Mouse (Mus musculus): ENCODE measurements around the gene Xpa. TPM values are rescaled to one million over a fixed set of nuclear protein-coding genes. Genes with fewer than 3 reads are reported as not detected.
"Not testable (repeated sequence)": the region's sequence is repeated elsewhere in the genome, so short reads cannot be mapped to it uniquely, and the experiment has no call there.

Xpa gene
- polyA plus RNA-seq, 1 experiment = 42.2 TPM

DNA sequence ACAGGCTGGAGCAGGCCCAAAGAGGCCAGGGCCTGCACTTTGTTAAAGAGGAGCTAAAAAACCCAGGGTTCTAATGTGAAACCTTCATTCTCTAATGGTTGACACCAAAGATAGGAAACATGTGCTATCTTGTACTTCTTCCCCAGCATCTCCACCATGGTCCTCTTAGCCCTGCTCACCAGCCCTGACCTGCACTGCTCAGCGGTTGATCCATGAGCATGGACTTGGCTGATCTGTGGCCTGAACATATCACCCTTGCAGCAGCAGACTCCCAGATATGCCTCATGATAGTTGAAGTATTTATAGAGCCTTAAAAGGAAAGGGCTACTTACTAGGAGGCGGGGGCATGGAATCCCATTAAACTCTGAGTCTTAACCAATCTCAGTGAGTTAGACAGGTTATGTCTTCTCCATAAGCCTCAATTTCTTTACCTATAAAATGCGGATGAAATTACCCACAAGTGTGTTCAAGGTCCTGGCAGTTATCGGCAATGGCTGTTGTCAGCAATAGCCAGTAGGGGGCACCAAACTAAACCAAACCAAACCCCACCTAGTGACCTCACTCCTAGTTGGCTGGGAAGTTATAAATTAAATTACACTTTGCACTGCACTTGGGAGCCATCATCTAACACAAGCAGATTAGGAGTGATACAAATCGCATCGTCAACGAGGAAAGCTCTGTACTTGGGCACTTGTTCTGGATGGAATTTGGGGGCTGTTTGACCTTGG lies 5.9 kb upstream of the Xpa start:
- Histone ChIP-seq H3K4me3 (ENCODE audit: low read depth, low read length) (no peak overlapping the region), H3K36me3 (ENCODE audit: control insufficient read depth, insufficient read depth, low read length) (no peaks in the 10 kb centered on the region), H3K4me1 (ENCODE audit: control insufficient read depth, insufficient read depth, insufficient read length, low read length) (peaks cover 3% of the 10 kb centered on the region; the same call in 1 of the 2 replicates), H3K27me3 (ENCODE audit: control insufficient read depth, insufficient read depth, low read length) (peaks cover 10% of the 10 kb centered on the region), H3K27ac (ENCODE audit: insufficient read depth, low read depth, low read length) (no peak overlapping the region)
- 5% methylated on average over 7 of the region's 7 CpGs for WGBS
- TF ChIP-seq CTCF (IDR thresholded peaks at IDR 0.05; ENCODE audit: extremely low read depth, insufficient read length, insufficient replicate concordance, low read depth, low read length) = peak; percentile 56; the same call in 1 of the 2 replicates
- TF ChIP-seq POLR2A (IDR thresholded peaks at IDR 0.05; ENCODE audit: low read depth, low read length) = no peak

DNA sequence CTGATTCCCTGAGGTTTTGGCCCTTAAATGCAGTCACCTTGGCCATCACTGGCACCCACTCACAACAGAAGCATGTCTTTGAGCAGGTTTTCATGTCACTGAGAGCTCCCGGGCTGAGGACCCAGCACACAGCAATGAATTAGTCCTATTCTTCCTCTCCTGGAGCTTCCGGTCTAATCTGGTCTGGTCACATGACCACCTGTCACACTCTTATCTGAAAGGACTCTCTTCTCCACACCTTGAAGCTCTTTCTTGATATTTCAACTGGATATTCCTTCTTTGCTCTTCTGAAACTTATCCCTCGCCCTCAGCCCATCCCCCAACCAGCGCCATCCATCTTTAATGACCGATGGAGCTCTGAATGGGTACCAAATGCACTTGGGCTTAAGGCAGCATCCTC lies 2.0 kb upstream of the Xpa start:
- H3K4me1 ChIP-seq (ENCODE audit: control insufficient read depth, insufficient read depth, insufficient read length, low read length) = peaks cover 13% of the 10 kb centered on the region; the same call in 1 of the 2 replicates
- H3K4me3 ChIP-seq (ENCODE audit: low read depth, low read length) = no peak overlapping the region
- H3K27me3 ChIP-seq (ENCODE audit: control insufficient read depth, insufficient read depth, low read length) = peaks cover 6% of the 10 kb centered on the region
- TF ChIP-seq POLR2A (IDR thresholded peaks at IDR 0.05; ENCODE audit: low read depth, low read length) = no peak
- no peak for TF ChIP-seq CTCF (IDR thresholded peaks at IDR 0.05; ENCODE audit: extremely low read depth, insufficient read length, insufficient replicate concordance, low read depth, low read length)
- WGBS = 54% methylated on average over 5 of the region's 5 CpGs
- no peaks in the 10 kb centered on the region for H3K36me3 ChIP-seq (ENCODE audit: control insufficient read depth, insufficient read depth, low read length)
- no peak overlapping the region for H3K27ac ChIP-seq (ENCODE audit: insufficient read depth, low read depth, low read length)

DNA sequence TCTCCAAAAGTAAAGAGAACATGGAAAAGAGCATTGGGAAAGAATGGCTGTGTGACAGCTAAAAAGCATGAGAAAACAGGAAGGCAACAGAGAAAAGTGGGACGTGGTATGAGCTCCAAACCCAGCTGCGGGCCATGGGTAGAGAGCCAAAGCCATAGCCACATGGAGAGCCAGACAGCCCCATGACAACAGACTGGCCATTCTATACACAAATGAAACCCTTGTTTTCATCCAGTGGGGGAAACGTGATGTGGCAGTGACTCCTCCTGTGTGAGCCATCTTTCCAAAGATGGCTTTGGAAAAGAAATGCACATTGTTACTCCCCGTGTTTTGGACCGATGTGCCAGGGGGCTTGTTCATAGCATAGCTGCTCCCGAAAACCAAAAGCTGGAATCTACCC lies 402 bp upstream of the Xpa start:
- WGBS = 37% methylated on average over 6 of the region's 6 CpGs
- H3K4me1 ChIP-seq (ENCODE audit: control insufficient read depth, insufficient read depth, insufficient read length, low read length) = peaks cover 9% of the 10 kb centered on the region; the same call in 1 of the 2 replicates
- H3K27me3 ChIP-seq (ENCODE audit: control insufficient read depth, insufficient read depth, low read length) = no peaks in the 10 kb centered on the region
- no peaks in the 10 kb centered on the region for H3K36me3 ChIP-seq (ENCODE audit: control insufficient read depth, insufficient read depth, low read length)
- peak overlapping the region; percentile 48 for H3K27ac ChIP-seq (ENCODE audit: insufficient read depth, low read depth, low read length)
- TF ChIP-seq POLR2A (IDR thresholded peaks at IDR 0.05; ENCODE audit: low read depth, low read length) = no peak
- no peak for TF ChIP-seq CTCF (IDR thresholded peaks at IDR 0.05; ENCODE audit: extremely low read depth, insufficient read length, insufficient replicate concordance, low read depth, low read length)
- peak overlapping the region; percentile 72 for H3K4me3 ChIP-seq (ENCODE audit: low read depth, low read length)

DNA sequence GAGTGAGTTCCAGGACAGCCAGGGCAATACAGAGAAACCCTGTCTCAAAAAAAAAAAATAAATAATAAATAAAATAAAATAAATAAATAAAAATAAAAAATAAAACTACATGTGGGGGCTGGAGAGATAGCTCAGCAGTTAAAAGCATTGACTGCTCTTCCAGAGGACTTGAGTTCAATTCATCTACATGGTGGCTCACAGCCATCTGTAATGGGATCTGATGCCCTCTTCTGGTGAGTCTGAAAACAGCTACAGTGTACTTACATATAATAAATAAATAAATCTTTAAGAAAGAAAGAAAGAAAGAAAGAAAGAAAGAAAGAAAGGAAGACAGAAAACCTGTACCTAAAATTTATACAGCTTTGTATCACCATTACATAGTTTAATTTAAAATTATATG lies 4.1 kb downstream of the Xpa start:
- not testable (repeated sequence) for H3K4me3 ChIP-seq (ENCODE audit: low read depth, low read length); H3K4me1 ChIP-seq (ENCODE audit: control insufficient read depth, insufficient read depth, insufficient read length, low read length); H3K36me3 ChIP-seq (ENCODE audit: control insufficient read depth, insufficient read depth, low read length); H3K27ac ChIP-seq (ENCODE audit: insufficient read depth, low read depth, low read length); H3K27me3 ChIP-seq (ENCODE audit: control insufficient read depth, insufficient read depth, low read length)

DNA sequence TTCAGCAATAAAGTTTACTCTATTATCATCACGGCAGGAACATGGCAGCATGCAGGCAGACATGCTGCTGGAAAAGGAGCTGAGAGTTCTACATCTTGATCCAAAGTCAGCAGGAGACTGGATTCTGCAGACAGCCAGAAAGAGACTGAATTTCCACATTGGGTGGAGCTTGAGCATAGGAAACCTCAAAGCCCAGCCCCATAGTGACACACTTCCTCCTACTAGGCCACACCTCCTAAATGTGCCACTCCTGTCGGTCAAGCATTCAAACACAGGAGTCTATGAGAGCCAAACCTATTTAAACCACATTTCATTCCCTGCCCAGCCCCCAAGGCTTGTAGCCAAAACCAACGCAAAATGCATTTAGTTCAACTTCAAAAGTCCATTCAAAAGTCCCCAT lies 9.6 kb downstream of the Xpa start:
- no peaks in the 10 kb centered on the region for H3K27me3 ChIP-seq (ENCODE audit: control insufficient read depth, insufficient read depth, low read length)
- H3K4me3 ChIP-seq (ENCODE audit: low read depth, low read length) = no peak overlapping the region
- no peaks in the 10 kb centered on the region for H3K4me1 ChIP-seq (ENCODE audit: control insufficient read depth, insufficient read depth, insufficient read length, low read length)
- WGBS = 75% methylated on average over 3 of the region's 3 CpGs
- no peak for TF ChIP-seq POLR2A (IDR thresholded peaks at IDR 0.05; ENCODE audit: low read depth, low read length)
- TF ChIP-seq CTCF (IDR thresholded peaks at IDR 0.05; ENCODE audit: extremely low read depth, insufficient read length, insufficient replicate concordance, low read depth, low read length) = no peak
- H3K36me3 ChIP-seq (ENCODE audit: control insufficient read depth, insufficient read depth, low read length) = peaks cover 44% of the 10 kb centered on the region
- no peak overlapping the region for H3K27ac ChIP-seq (ENCODE audit: insufficient read depth, low read depth, low read length)

DNA sequence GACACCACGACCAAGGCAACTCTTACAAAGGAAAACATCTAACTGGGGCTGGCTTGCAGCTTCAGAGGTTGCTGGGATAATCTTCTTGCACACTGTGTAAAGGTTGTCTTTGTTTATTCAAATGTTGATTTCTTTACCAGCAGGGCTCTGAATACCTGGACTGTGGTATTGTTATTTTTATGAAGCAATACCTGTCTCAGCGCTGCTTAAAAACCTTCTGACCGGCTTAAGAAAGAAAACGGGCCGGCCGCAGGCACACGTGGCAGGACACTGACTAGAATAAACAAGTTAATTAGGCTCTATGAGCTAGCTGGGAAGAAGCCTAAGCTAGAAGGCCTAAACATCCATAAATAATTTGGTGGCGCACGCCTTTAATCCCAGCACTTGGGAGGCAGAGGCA lies 10.2 kb downstream of the Xpa start:
- WGBS = 84% methylated on average over 9 of the region's 9 CpGs
- Histone ChIP-seq H3K27me3 (ENCODE audit: control insufficient read depth, insufficient read depth, low read length) (no peaks in the 10 kb centered on the region), H3K36me3 (ENCODE audit: control insufficient read depth, insufficient read depth, low read length) (peaks cover 48% of the 10 kb centered on the region), H3K27ac (ENCODE audit: insufficient read depth, low read depth, low read length) (no peak overlapping the region), H3K4me3 (ENCODE audit: low read depth, low read length) (no peak overlapping the region), H3K4me1 (ENCODE audit: control insufficient read depth, insufficient read depth, insufficient read length, low read length) (no peaks in the 10 kb centered on the region)
- TF ChIP-seq POLR2A (IDR thresholded peaks at IDR 0.05; ENCODE audit: low read depth, low read length) (no peak), CTCF (IDR thresholded peaks at IDR 0.05; ENCODE audit: extremely low read depth, insufficient read length, insufficient replicate concordance, low read depth, low read length) (no peak)

DNA sequence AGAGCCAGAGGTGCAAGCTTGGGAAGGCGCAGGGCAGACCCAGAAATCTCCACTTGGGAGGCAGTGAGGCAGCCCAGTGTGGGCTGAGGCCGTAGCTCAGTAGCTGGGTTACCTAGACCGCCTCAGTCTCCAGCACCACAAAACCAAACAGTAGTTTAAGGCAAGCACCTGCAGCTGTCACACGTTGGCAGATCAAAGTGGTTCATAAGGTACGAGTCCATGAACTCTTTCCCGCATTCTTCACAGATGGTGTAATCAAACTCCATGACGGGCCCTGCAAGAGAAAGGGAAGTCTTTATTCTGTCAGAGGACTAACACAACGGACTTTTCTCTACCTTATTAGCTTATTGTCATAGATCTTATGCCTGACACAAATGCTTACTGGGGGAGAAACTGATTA lies 10.7 kb downstream of the Xpa start:
- TF ChIP-seq CTCF (IDR thresholded peaks at IDR 0.05; ENCODE audit: extremely low read depth, insufficient read length, insufficient replicate concordance, low read depth, low read length) (no peak), POLR2A (IDR thresholded peaks at IDR 0.05; ENCODE audit: low read depth, low read length) (no peak)
- H3K36me3 ChIP-seq (ENCODE audit: control insufficient read depth, insufficient read depth, low read length) = peaks cover 44% of the 10 kb centered on the region
- H3K4me1 ChIP-seq (ENCODE audit: control insufficient read depth, insufficient read depth, insufficient read length, low read length) = no peaks in the 10 kb centered on the region
- no peak overlapping the region for H3K4me3 ChIP-seq (ENCODE audit: low read depth, low read length)
- 58% methylated on average over 8 of the region's 8 CpGs for WGBS
- H3K27me3 ChIP-seq (ENCODE audit: control insufficient read depth, insufficient read depth, low read length) = no peaks in the 10 kb centered on the region
- H3K27ac ChIP-seq (ENCODE audit: insufficient read depth, low read depth, low read length) = no peak overlapping the region
